Mouse (Mus musculus) liver, embryonic 16.5 days (tissue): Measurements from ENCODE around the gene Myom1. TPM values are rescaled to one million over a fixed set of nuclear protein-coding genes. Genes with fewer than 3 reads are reported as not detected.
A peak's percentile ranks its signal among the peaks of the same experiment; 100 is the strongest.
"Not testable (repeated sequence)": the region's sequence is repeated elsewhere in the genome, so short reads cannot be mapped to it uniquely, and the experiment has no call there.

Experiments
- ATAC-seq: fragments of 200-750 bp; cut with Nextera tagmentation; 2 replicates; pipeline ENCODE4 v1.8.0; 2017; ENCODE audit warnings: low read depth, mild to moderate bottlenecking, moderate number of reproducible peaks, moderate library complexity
- H3K27ac ChIP-seq: fragments of 300-500 bp; sonication (generic); 2 replicates; pipeline ENCODE4 v1.5.1; 2014; ENCODE audit warnings: mild to moderate bottlenecking, low read length
- H3K27me3 ChIP-seq: fragments of 300-500 bp; sonication (generic); 2 replicates; pipeline ENCODE4 v1.6.1; 2014; ENCODE audit warnings: low read depth, low read length, mixed read lengths; ENCODE audit not compliant: control insufficient read depth, insufficient read depth
- H3K36me3 ChIP-seq: fragments of 300-500 bp; sonication (generic); 2 replicates; pipeline ENCODE4 v1.6.1; 2014; ENCODE audit warnings: mild to moderate bottlenecking; ENCODE audit not compliant: control insufficient read depth, insufficient read depth
- H3K4me1 ChIP-seq: fragments of 300-500 bp; sonication (generic); 2 replicates; pipeline ENCODE4 v1.6.1; 2014; ENCODE audit warnings: low read depth, low read length, mixed read lengths; ENCODE audit not compliant: control insufficient read depth
- H3K4me2 ChIP-seq: fragments of 300-500 bp; sonication (generic); 2 replicates; pipeline ENCODE4 v1.6.1; 2014; ENCODE audit warnings: low read depth, low read length, mixed read lengths
- H3K4me3 ChIP-seq: fragments of 300-500 bp; sonication (generic); 2 replicates; pipeline ENCODE4 v1.5.1; 2014; ENCODE audit warnings: low read depth, mild to moderate bottlenecking, low read length
- H3K9ac ChIP-seq: fragments of 300-500 bp; sonication (generic); 2 replicates; pipeline ENCODE4 v1.6.1; 2014; ENCODE audit warnings: low read depth, low read length
- H3K9me3 ChIP-seq: fragments of 300-500 bp; sonication (generic); replicated peaks from 2 replicates; pipeline ENCODE4 v1.6.1; 2016; ENCODE audit warnings: low read length; ENCODE audit not compliant: control insufficient read depth
- WGBS: fragments of 180-500 bp; shearing (Covaris S2); extraction: QIAGEN DNeasy Blood & Tissue Kit; methylation state at CpG from one replicate; pipeline ENCODE4 v1.1.7; 2014; ENCODE audit not compliant: insufficient replicate concordance; 5-methylcytosine and 5-hydroxymethylcytosine counted together
- polyA plus RNA-seq: library from polyadenylated mRNA; unstranded; fragments of >200 nt; fragmentation: Nextera tagmentation; extraction: Ambion mirVana; gene quantifications from 2 replicates; pipeline ENCODE4 v1.2.1, GENCODE M21; 2015

Myom1 gene
- polyA plus RNA-seq, 1 experiment from 2014 or later, result 3.3 TPM

DNA sequence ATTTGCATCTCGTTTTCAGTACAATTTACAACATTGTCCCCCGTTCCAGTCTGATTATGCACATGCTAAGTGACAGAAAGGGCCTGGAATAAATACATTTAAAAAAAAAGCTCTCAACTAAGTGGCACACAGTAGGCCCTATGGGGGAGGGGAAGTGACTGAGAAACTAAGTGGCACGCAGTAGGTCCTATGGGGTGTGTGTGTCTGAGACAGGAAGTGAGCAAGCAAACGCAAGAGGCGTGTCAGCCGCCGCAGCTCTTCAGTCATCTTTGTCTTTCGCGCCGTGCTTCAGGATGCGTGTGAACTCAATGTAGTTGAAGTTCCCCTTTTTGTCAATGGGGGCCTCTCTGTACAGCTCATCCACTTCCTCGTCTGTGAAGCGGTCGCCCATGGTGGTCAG lies 28.4 kb upstream of the Myom1 start:
- H3K4me2 ChIP-seq, H3K9ac ChIP-seq: not testable (repeated sequence)
- 37% methylated on average over 14 of the region's 14 CpGs for WGBS

DNA sequence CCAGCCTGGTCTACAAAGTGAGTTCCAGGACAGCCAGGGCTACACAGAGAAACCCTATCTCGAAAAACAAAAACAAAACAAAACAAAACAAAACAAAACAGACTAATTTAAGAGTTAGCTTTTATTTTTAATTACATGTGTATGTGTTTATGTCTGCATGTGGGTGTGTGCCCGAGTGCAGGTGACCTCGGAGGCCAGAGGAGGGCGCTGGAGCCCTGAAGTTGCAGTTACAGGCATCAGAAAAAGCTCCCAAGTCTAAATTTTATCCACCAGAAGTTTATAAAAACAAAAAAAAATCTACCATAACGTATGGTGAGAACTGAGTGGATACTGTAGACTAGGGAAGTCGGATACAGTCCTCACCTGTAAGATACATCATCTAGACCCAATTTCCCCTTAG lies 24.6 kb upstream of the Myom1 start:
- WGBS, result 70% methylated on average over 6 of the region's 6 CpGs
- no peak overlapping the region for H3K27ac ChIP-seq
- ATAC-seq, result no peak
- H3K4me1 ChIP-seq, result no peaks in the 10 kb centered on the region
- no peak overlapping the region for H3K9ac ChIP-seq
- peaks cover 6% of the 10 kb centered on the region for H3K36me3 ChIP-seq
- H3K4me3 ChIP-seq, result no peak overlapping the region
- H3K9me3 ChIP-seq, result no peaks in the 10 kb centered on the region
- H3K4me2 ChIP-seq, result no peak overlapping the region
- no peaks in the 10 kb centered on the region for H3K27me3 ChIP-seq

More for the DNA sequence above, 28.4 kb upstream of the Myom1 start:
- H3K36me3 ChIP-seq, ATAC-seq, H3K4me1 ChIP-seq, H3K4me3 ChIP-seq, H3K27me3 ChIP-seq, H3K9me3 ChIP-seq, H3K27ac ChIP-seq: not testable (repeated sequence)

DNA sequence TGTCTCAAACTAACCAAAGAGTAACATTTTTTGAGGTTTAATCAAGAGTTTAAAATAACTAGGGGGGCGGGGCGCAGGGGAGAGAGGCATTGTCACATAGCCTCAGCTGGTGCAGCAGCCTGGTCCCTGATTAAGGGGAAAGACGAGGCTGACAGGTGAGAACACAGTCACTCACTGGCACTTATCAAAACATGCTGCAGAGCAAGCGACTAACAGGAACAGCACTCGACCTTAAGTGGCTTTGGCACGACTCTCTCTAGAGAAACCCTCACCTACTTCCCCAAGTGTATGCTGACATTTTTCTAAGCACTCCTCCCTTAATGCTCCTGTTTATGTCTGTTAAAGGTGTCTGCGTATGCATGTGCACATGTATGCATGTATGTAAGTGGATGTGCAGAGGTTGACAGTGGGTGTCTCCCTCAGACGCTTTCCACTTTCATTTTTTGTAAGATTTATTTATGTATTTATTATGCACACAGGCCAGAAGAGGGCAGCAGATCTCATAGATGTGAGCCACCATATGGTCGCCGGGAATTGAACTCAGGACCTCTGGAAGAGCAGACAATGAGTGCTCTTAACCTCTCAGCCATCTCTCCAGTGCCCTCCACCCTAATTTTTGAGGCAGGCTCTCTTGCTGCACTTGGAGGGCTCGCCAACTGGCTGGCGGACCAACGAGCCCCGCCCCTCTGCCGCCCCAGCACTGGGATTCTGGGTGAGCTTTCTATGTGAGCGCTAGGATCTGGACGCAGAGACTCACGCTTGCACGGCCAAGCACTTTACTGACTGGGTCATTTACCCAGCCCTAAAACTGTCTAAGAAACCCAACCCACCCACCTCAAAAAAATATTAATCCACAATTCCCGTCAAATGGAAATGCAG lies 22.8 kb upstream of the Myom1 start:
- 73% methylated on average over 20 of the region's 20 CpGs for WGBS

DNA sequence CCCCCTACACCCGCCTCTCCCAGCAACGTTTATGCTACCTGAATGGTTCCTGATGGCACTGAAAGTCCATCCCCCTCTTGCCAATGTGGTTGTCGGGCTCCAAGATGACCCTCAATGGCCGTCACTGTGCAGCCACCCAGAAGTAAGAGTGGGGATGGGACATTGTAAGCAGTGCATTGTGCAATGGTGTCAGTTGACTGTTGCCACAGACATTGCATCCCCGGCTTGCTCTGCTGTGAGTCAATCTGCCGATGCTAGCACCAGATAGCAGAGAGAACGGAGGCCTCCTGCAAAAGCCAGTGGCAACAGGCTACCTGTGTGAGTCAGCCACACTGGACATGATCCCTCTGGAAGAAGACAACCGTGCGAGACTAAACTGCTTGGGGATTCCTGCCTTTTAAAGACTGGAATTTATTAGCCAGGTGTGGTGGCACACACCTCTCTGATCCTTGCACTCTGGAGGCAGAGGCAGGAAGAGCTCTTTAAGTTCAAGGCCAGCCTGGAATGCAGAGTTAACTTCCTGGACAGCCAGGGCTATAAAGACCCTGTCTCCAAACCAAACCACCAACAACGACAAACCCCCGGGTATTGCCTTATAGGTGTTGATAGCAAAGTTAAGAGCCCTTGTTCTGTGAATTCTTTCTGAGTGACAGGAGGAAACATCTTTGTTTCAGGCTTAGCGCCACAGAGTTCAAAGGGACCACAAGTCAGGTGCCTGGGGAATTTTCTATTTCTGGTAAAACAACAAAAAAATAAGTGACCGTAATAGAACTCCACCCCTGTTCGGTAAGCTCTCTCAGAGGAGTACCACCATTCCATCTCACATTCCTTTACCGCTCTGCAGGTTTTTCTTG lies 16.7 kb upstream of the Myom1 start:
- H3K9ac ChIP-seq, result no peak overlapping the region
- no peaks in the 10 kb centered on the region for H3K27me3 ChIP-seq
- H3K9me3 ChIP-seq, result no peaks in the 10 kb centered on the region
- H3K4me3 ChIP-seq, result no peak overlapping the region
- no peak overlapping the region; the same call in 1 of the 2 replicates for H3K4me2 ChIP-seq
- peaks cover 6% of the 10 kb centered on the region for H3K36me3 ChIP-seq
- 61% methylated on average over 15 of the region's 15 CpGs for WGBS
- H3K4me1 ChIP-seq, result peaks cover 30% of the 10 kb centered on the region
- ATAC-seq, result peak; percentile 52
- H3K27ac ChIP-seq, result peak overlapping the region; percentile 60

More for the DNA sequence above, 22.8 kb upstream of the Myom1 start:
- peaks cover 6% of the 10 kb centered on the region for H3K36me3 ChIP-seq
- H3K27me3 ChIP-seq, result no peaks in the 10 kb centered on the region
- H3K4me3 ChIP-seq, result no peak overlapping the region
- no peaks in the 10 kb centered on the region for H3K9me3 ChIP-seq
- no peaks in the 10 kb centered on the region for H3K4me1 ChIP-seq
- H3K27ac ChIP-seq, result no peak overlapping the region
- no peak overlapping the region for H3K9ac ChIP-seq
- ATAC-seq, result no peak
- H3K4me2 ChIP-seq, result no peak overlapping the region

DNA sequence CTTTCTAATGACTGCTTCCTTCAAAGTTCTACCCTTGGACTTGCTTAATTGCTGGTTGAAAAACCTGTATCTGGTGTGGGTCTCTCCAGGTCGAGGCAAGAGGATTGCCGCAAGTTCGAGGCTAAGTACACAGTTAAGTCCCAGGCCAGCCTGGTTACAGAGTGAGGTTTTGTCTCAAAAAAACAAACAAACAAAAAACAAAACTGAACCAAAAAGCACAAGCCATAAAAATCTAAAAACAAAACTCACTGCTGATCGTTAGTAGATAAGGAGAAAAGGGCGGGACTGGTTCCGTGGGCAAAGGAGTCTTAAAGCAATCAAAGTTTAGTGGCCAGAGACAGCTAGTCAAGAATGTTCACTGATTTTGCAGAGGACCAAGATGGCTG lies 16.1 kb upstream of the Myom1 start:
- ATAC-seq, result no peak
- no peak overlapping the region for H3K4me2 ChIP-seq
- H3K9ac ChIP-seq, result no peak overlapping the region
- no peak overlapping the region for H3K4me3 ChIP-seq
- no peaks in the 10 kb centered on the region for H3K9me3 ChIP-seq
- no peaks in the 10 kb centered on the region for H3K27me3 ChIP-seq
- H3K36me3 ChIP-seq, result peaks cover 4% of the 10 kb centered on the region
- WGBS, result 60% methylated on average over 6 of the region's 6 CpGs
- peak overlapping the region; percentile 1; the same call in 1 of the 2 replicates for H3K27ac ChIP-seq
- peaks cover 34% of the 10 kb centered on the region for H3K4me1 ChIP-seq

DNA sequence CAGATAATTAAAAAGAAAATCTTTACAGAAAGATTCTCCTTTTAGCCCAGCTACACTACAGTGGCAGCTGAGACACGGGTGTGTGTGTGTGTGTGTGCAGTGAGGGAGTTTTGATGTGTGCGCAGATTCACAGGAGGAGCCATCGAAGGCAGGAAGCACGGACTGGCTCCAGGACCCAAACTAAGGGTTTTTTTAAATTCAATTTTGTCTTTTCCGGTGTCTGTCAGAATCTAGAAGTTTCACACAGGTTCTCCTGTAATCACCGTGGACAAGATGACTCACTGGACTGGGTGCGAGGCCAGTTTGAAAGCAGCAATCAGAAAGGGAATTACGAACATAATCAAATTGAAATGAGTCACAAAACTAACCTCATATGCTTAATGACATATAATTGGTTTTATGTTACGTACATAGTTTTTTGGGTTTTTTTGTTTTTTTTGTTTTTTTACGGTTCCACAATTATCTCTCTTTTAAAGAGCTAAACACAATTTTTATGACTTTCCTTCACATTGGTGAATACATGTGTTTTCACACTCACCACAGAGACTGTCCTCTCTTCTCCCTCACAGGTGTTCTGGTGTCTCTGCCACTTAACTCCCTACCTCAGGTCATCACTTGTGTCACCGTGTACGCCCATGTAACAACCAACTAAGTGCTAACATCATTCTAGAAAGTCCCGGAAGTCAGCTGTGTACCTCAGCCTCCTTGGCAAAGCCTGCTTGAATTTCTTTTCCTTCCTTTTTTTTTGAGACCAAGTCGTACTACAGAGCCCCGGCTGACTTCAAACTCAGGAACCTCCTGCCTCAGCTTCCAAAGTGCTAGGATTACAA lies 15.4 kb upstream of the Myom1 start:
- 67% methylated on average over 15 of the region's 15 CpGs for WGBS
- Histone ChIP-seq H3K27me3 (no peaks in the 10 kb centered on the region), H3K36me3 (peaks cover under 1% of the 10 kb centered on the region; the same call in 1 of the 2 replicates), H3K4me1 (peaks cover 41% of the 10 kb centered on the region), H3K9me3 (no peaks in the 10 kb centered on the region), H3K4me2 (no peak overlapping the region), H3K27ac (no peak overlapping the region), H3K9ac (no peak overlapping the region), H3K4me3 (no peak overlapping the region)
- no peak for ATAC-seq

DNA sequence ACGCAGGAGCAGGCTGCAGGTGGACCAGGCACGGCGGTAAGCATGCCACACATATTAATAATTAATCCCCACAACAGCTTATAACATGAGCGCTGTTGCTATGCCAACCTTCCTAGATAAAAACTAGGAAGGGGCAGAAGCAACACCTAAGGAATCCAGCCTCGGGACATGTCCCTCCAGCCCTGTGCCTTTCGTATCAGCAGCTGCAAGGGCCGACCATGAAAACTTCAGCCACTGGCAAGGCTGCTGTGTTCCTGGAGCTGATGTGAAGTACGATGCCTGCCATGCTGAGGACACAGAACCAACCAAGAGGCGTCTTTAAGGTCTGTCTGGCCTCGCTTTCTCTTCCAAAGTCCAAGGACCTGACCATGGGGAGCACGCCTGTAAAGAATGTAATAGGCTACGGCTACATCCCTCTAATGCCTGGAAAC lies 14.1 kb upstream of the Myom1 start:
- Histone ChIP-seq H3K27ac (no peak overlapping the region), H3K4me3 (no peak overlapping the region), H3K27me3 (no peaks in the 10 kb centered on the region), H3K9me3 (no peaks in the 10 kb centered on the region), H3K4me1 (peaks cover 44% of the 10 kb centered on the region), H3K36me3 (0 out of 2 replicates have a peak, but pooled peaks cover 3% of the 10 kb centered on the region), H3K9ac (no peak overlapping the region; the same call in 1 of the 2 replicates), H3K4me2 (no peak overlapping the region)
- no peak for ATAC-seq
- WGBS, result 81% methylated on average over 12 of the region's 12 CpGs

DNA sequence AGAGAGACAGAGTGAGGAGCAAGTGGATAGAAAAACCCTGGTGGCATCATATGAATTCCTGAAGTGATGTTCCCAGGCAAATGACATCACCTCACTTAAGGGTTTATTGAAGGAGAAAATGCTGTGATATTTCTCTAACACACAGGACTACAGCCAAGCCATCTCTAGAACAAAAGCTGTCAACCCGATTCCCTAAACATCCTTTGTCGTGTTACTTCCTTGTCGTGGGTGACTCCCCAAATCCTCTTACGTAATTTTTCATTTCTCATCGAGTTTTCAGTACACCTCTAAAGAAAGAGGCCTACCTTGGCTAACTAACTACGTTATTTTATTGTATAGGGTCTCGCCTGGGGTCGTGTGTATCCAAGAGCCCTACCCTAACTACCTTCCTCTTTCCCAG lies 13.0 kb upstream of the Myom1 start:
- peak overlapping the region; percentile 91 for H3K4me2 ChIP-seq
- peak overlapping the region; percentile 92 for H3K4me3 ChIP-seq
- no peaks in the 10 kb centered on the region for H3K27me3 ChIP-seq
- peaks cover 13% of the 10 kb centered on the region for H3K36me3 ChIP-seq
- no peaks in the 10 kb centered on the region for H3K9me3 ChIP-seq
- ATAC-seq, result no peak
- peak overlapping the region; percentile 88 for H3K9ac ChIP-seq
- WGBS, result 21% methylated on average over 8 of the region's 8 CpGs
- H3K27ac ChIP-seq, result peak overlapping the region; percentile 2; the same call in 1 of the 2 replicates
- peaks cover 44% of the 10 kb centered on the region for H3K4me1 ChIP-seq
